Mouse (Mus musculus) retina, postnatal 7 days (tissue): Measurements from ENCODE around the gene Prex1.

ENCODE experiments used
- DNase-seq: peaks from one replicate; pipeline ENCODE4 v3.0.0-alpha.2; 2012; ENCODE audit warnings: low read depth, low spot score

Prex1 gene

DNA sequence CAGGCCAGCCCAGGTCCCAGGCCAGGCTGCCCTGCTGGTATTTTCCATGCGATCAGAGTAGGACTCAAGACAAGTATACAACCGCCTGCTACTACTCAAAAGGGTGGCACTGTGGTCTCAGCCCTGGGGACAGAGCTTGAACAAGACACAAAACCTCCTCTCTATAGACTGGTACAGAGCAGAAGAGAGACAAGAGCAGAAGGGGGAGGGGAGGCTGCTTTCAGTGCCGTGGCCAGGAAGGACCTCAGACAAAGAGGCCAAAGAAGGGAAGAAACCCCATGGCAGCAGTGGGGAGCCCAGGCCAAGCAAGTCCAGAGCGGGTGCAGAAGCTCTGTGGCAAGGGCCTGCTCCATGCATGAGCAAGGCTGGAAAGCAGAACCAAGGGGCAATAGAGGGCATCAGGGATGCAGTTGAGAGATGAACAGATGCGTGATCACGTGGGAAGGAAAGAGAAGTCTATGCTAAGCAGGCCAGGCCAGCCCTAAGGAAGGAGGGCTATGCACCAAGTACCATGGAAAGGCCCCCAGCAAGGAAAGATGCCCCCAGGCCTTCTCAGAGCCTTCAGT is 51.0 kb downstream of the Prex1 start:
- DNase-seq = no peak

DNA sequence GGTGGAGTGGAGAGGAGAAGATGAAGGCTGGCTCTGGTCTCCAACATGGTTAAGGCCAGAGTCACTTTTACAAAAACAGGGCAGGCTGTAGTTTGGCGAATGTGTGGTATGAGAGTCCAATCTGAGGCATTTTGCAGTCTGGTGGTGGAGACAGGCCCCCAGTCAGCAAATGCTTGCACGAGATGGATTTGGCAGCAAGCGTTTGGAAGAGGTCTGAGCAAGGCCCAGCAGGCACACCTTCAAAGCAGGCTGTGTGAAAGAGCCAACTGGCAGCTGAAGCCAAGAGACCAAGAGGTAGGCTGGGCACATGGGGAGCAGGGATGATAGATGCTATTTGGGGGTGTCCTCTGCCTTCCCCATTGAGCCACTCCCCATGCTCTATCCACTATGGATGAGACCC is 51.7 kb downstream of the Prex1 start:
- DNase-seq = no peak

DNA sequence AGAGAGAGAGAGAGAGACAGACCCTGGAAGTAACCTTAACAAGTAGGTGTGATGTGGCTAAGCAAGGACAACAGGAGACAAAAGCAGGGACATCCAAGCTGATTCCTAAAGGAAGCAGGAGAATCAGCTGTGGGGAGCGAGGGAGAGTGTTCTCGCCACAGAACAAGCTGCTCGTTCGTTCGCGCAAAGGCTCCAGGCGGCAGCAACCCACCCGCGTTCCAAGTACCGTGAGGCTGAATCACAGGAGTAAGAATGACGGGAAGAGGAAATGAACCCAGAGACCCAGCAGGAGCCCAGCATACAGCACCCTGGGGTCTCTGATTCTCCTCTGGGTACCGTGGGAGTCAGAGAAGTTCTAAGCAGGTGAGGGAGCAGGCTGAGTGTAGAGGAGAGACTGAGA is 52.1 kb downstream of the Prex1 start:
- no peak for DNase-seq

DNA sequence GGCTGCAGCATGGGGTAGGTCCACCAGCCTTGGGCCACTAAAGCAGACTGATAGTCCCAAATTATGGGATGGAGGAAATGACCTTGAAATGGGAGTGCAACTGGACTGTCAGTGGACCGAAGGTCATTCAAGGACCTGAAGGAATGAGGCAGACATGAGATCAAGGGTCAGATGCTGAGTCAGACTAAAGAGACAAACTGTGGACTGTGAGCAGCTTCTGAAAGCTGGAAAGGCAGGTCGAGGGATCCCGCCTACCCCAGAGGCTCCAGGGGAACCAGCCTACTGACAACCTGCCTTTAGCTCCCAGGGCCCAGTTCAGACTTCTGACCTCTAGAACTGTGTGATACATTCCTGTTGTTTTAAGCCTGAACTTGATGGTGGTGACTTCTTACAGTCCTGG is 55.3 kb downstream of the Prex1 start:
- no peak for DNase-seq

DNA sequence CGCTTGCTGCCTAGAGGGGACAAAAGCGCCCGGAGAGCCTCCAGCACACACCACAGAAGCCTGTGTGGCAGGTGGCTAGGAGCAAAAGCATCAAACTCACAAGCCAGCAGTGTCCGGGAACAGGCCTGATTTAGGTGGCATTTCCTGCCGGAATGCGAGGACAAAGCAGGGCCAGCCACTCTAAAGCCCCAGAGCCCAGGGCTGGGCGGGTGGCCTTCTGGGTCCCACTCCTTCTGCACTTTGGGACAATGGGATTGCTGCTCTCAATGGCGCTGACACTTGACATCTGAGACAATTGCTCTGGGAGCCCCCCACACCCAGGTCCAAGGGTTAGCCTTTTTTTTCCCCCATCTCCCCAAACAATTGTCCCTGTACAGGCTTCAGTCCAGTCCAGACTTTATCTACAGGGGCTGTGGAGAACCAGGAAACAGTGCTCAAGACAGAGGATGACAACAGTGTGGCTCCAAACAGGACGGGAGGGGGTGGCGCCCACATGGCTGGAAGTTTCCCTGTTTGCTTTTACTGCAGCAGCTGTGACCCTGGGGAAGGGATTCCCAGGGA is 56.1 kb downstream of the Prex1 start:
- no peak for DNase-seq

DNA sequence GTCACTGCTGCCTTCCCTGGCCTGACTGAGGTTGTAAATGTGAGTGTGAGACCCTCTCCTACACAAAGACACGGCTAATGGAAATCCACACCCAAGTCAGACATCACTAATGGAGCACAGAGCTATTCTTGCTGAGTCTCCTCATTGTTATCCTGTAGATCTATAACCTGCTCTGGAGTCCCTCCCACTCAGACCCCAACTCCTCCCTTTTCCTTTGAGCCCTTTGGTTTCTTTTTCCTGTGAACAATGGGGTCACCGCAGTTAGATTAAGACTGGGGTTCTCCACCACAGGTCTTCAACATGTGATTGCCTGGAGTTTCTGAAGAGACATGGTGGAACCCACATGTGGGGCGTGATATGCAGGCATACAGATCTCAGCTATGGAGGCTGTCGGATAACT is 57.0 kb downstream of the Prex1 start:
- no peak for DNase-seq

DNA sequence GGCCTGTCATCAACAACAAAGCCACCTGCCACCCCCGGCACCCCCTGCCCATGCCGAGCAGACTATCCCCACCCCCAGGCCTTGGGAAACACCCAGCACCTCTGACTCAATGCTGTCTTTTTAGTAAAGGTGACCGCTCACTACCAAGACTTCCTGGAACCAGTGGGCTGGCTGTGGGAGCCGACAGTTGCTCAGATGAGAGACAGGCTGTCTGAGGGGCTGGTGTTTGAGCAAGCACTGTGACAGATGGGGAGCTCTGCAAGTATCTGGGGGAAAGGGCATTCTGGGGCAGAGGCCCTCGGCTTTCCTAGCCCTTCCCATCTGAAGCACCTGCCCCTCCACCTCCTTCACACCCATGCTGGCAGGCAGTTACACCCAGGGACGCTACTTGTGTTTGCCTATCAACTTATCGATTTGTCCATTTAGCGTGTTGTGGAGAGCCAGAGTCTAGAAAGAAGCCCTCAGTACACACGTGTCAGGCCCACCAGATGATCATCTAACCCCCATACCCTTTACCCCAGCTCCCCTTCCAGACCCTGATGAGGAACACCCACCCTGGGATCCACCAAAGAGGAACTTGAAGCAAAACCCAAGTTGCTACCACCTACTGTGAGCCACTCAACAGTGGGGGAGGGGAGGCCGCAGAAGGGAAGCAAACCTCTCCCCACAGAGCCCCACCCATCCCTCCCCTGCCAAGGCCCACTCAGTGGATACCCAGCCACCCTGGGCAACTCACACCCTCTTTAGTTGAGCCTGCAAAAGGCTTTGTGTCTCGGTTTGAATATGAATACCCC is 57.7 kb downstream of the Prex1 start:
- DNase-seq = no peak

DNA sequence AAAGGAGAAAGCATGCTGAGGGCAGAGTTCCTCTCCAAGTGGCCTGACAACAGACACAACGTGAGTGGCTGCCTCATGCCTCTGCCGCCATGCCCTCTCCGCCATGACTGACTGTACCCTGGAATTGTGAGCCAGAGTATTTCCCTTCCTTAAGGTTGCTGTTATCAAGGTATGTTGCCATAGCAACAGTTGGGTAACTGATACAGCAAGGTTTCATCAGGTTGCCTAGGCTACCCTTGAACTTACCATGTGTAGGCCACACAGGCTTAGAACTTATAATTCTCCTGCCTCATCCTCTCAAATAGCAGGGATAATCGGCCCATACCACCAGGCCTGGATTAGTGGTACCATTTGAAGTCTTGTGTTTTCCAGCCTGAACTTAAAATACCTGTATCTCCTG is 58.3 kb downstream of the Prex1 start:
- DNase-seq = no peak

DNA sequence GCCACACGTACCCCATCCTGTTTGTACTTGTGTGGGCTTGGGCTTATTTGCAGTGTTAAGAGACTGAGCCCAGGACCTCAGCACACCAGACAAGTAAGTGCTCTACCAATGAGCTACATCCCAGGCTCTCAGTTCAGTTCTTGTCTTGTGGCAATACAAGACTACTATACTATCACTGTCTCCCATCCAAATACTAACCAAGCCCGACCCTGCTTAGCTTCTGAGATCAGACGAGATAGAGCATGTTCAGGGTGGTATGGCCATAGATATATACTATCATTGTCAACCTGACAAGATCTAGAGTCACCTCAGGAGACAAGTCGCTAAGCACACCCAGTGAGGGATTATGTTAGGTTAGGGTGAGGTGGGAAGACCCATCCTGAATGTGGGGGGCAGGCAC is 58.8 kb downstream of the Prex1 start:
- no peak for DNase-seq

DNA sequence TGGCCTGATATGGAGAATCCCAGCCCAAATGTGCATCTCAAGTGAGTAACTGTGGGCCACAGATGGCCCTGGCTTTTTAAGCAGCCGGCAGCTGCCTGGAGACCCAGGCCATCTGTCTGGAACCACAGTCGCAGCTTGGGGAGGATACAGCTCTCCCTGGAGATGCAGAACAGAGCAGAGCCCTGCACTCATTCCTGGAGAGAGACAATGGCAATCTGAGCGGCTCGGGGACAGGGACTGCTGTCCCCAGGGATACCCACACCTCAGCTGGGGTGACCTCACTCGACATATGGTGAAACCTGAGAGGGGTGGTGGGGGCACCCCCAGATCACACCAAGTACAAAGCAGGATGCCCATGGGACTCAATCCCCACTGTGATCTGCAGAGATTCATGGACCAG is 60.1 kb downstream of the Prex1 start:
- DNase-seq = no peak

DNA sequence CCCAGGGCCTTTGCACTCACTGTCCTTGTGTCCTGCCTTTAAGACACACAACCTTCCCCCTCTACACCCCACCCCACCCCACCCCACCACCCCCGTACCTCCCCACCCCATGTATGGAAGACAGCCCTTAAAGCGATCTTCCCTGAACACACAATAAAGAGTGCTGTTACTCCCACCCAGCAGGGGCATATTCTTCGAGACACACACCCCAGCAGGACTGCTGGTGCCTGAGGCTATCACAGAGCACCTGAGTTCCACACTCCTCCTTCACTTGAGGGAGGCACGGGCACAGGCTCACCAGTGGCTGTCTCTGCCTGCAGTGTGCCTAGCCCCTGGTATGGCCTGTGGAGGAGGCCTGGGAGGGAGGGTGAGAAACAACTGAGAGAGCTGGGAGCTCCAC is 61.0 kb downstream of the Prex1 start:
- DNase-seq = no peak

DNA sequence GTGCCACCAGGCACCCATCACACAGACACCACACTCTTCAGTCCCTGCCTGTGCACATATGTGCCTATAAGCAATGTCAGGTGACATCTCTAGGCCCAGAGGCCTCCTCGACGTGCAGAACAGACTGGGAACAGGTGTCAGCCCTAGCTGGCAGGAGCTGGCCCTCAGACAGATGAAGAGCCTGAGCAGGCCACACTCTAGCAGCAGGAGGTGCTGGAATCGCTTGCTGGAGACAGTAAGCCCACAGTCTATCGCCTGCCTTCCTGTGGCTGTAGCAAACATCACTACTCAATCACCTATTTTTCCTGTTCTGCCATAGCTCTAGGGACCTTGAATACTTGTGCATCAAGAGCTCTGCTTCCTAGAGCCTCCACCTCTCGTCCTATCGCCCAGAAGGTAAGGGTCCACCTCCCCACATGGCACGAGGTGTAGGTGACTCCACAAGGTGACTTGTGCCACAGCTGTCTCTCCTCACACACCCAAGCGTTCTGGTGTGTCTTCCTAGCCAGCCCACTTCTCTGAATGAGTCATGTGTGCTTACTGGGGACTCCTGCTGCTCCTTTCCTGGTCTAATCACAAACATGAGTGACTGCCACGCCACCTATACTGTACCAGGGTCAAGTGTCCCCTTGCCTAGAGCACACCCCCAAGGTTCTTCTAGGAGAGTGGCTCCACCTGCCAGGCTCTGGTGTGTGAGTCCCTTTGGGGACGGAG is 62.2 kb downstream of the Prex1 start:
- no peak for DNase-seq

DNA sequence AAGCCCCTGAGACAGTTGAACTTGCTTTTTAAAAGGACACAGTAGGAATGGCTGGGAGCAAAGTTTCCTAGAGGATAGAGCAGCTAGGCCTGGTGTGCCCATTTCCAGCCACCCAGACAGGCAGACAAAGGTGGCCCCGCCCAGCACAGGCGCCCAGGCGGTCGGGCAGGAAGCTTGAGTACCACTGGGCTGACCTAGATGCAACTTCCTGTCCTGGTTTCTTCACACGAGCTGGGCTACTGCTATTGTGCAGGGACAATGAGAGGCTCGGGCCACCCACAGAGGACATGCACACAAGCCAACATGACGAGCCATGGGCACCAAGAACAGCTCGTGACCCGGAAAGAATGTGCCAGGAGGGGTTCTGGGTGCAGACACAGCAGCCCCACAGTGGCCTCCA is 63.2 kb downstream of the Prex1 start:
- DNase-seq = no peak

DNA sequence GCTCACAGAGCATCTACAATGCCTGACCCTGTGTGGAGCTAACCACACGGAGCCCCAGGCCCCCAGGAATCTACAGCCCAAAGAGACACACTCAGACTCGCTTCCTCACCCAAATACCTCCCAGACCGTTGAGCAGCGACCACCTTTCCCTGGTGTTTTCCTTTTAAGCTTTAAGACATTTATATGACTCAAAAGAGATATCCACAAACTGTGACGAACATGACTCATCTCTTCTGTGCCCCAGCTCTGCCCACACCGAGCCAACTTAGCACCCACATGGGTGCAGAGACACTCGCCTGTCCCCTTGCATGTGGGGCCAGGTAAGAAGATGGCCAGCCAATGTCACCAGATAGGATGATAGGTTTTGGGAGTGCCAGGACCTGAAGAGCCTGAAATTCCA is 66.4 kb downstream of the Prex1 start:
- no peak for DNase-seq

DNA sequence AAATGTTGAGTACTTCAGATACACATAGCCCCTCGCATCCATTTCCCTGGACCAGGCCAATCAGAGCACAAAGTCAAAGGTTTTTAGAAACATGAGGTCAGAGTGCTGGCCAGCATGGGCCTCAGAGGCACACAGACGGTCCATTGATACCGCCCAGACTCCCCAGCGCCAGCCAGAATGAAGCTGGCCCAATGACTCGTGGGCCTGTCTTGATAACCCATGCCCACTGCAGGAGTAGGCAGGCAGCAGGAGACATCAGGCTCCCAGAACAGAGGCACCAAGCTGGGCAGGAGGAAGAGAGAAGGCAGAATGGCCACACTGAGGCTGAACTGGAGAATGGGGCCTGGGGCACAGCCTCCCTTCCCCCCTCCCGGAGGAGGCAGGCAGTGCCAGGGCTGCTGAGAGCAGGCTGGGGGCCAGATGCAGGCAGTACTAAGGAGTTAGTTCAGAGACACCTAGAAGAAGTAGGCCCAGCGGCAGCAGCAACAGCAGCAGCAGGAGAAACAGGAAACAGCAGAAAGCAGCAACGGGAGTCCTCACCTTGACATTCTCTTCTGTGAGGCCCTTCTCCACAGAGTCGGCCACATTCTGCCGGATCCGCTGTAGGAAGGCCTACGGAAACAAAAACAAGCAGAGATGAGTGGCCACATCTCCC is 67.1 kb downstream of the Prex1 start:
- no peak for DNase-seq

DNA sequence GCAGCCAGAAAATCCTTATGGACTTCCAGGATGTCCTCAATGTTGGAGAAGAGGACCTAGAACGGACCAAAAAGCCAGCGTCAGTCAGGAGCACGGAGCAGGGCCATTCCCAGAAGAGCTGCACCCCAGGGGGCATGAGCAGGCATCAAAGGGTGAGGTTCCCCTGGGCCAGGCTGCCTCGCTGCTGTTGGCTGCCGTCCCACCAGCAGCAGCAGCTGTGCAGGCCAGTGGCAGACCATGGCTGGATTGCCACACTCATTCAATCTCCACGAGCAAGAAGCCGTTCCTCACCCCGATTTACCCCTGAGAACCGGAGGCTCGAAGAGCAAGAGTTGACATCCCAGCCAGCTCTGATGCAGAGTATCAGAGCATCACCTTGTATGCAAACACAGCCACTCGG is 68.8 kb downstream of the Prex1 start:
- DNase-seq = no peak

DNA sequence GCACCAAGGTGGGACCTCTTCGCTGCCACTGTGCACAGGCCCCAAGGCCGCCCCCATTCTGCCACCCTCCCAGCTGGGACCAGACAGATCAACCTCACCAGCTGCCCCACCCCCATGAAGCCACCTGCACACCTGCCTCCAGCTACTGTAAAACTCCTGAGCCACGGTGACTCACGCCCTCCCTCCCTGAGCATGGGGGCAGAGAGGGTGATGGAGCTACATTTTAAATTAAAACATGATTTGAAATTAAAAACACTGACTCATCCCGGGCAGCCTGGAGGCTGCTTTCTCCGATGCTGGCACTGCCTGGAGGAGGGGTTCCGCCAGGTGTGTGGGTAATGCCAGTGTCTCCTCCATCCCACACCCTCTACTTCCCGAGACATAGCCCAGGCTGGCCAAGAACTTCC is 71.0 kb downstream of the Prex1 start:
- DNase-seq = no peak

DNA sequence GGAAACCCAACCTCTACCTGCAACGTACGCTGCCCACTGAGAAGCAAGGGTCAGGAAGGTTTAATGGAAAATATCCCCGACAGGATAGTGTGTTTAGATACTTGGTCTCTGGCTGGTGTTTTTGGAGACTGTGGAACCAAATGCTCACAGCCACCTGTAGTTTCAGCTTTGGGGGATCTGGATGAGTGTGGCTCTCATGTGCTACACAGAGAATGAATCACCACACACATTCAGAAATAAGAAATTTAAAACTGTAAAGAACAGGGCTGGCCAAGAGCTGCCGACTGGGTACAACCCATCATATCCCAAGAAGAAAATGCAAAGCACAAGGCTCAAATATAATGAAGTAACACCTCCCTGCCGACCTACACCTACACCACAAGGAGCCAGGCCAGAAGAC is 73.9 kb downstream of the Prex1 start:
- DNase-seq = no peak

DNA sequence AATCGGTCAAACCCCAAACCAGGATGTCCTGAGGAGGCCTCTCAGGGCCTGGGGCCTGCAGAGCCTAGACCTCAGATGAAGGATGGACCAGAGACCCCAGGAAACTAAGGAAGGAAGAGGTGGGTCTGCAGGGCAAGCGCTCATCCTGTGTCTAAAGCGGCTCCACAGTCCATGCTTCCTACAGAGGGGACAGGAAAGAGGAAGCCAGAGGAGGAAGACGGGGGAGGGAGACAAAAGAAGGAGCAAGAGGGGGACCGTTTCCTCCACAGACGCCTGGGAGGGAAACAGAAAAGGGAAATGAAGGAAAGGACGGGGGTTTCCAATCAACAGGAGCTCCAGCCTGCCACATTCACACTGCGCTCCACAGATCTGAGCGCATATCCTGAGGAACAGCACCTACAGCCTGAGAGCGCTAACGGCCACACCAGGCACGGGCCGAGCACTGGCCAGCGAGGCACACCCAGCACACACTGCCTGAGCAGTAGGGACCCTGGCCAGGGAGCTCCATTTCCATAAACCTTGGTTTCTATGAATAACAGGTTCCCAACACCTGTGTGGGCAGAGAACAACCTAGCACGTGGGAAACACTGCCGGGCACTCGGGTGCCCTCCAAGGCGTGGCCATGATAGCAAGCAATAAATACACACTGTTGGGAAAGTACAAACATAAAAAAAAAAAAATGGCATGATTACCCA is 74.5 kb downstream of the Prex1 start:
- DNase-seq = no peak

DNA sequence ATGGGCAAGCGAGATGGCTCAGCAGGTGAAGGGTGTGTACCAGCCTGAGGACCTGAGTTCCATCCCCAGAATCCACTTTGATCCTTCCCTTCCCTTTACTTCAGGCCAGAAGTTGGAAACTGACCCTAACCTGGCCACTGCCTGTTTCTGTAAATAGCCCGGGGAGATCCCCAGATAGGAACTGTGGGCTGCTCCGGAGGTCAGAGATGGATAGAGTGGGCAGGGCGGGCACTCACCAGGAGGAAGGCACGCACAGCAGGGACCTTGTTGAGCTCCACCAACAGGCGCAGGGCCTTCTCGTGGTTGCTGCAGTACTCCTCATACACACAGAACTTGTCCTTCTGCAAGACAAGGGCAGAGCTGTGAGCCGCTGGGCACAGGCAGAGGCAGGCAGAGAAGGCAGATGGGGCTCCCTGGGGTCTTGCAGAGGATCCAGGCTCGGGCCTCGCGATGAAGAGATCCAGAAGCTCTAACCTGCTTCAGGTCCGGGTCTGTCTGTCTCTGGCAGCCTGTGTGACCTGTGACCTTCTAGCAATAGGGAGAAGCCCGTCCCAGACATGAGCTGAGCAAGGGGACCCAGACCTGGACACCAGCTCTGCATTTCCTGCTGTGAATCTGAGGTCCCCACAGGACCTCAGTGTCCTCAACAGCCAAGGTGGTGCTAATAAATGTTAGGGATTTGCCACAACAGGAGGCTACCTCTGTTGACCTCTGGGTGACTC is 75.4 kb downstream of the Prex1 start:
- DNase-seq = no peak

DNA sequence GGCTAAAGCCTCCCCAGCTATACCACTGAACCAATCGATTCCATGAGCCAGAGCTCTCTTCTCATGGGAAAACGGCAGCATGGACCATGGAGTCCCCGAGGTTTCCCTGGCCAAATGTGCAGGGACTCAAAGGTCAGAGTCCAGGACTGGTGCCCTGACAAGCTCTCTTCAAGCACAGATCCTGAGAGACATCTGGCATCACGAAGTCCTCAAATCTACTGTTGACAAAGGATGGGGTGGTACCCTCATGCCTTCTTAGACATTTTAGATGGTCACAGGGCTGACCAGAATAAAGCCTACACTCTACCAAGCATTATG is 76.0 kb downstream of the Prex1 start:
- no peak for DNase-seq
